Comparison of ENCODE assay signal across 9 mouse cellular contexts in genomic region chr10:90596576-90596975, GRCm38 (mm10).
DNase-seq lines count a peak whose midpoint lies in the region; ATAC-seq lines count a peak whose summit lies in the region.
"Had no signal": no experiment of that assay in that cellular context is flagged by ENCODE, and none has a peak within 500 bp of the region (broad histone marks: within the 10 kb centered on the region; RNA-seq: fewer than 3 reads in every experiment).

No protein-coding gene starts in this region.

- H3K9me3 ChIP-seq in forebrain, embryonic 11.5 days (ENCODE audit: control insufficient read depth, low read length): no peaks in the 10 kb centered on the region; the same call in 1 of the 2 replicates
- H3K9me3 ChIP-seq in neural tube, embryonic 14.5 days (ENCODE audit: control insufficient read depth, low read length): no peaks in the 10 kb centered on the region
- H3K9me3 ChIP-seq in liver, embryonic 11.5 days (ENCODE audit: control insufficient read depth, low read length): peaks cover 3% of the 10 kb centered on the region; the same call in 1 of the 2 replicates

- no peaks in the 10 kb centered on the region for H3K27me3 ChIP-seq in forebrain, embryonic 11.5 days (ENCODE audit: control insufficient read depth, insufficient read depth, low read length)
- no peaks in the 10 kb centered on the region for H3K27me3 ChIP-seq in neural tube, embryonic 14.5 days (ENCODE audit: control insufficient read depth, insufficient read depth, low read length)
- no peaks in the 10 kb centered on the region for H3K27me3 ChIP-seq in liver, embryonic 11.5 days (replicated peaks; ENCODE audit: control insufficient read depth, insufficient read depth, low read length)
- H3K27me3 ChIP-seq: Patski had no signal

- ATAC-seq in forebrain, embryonic 11.5 days (replicated peaks; ENCODE audit: low FRiP score): peak; percentile 83
- ATAC-seq in neural tube, embryonic 14.5 days (ENCODE audit: low read depth): peak; percentile 74
- no peak for ATAC-seq in liver, embryonic 11.5 days (replicated peaks; ENCODE audit: low FRiP score)
- ATAC-seq: Patski had no signal

- no peaks in the 10 kb centered on the region for H3K36me3 ChIP-seq in forebrain, embryonic 11.5 days (ENCODE audit: control insufficient read depth, insufficient read depth, low read length)
- H3K36me3 ChIP-seq in neural tube, embryonic 14.5 days (ENCODE audit: control insufficient read depth, insufficient read depth, low read length): no peaks in the 10 kb centered on the region
- H3K36me3 ChIP-seq in liver, embryonic 11.5 days (ENCODE audit: control insufficient read depth, insufficient read depth, low read length): no peaks in the 10 kb centered on the region

- no peak overlapping the region for H3K27ac ChIP-seq in forebrain, embryonic 11.5 days (ENCODE audit: low read depth, low read length)
- no peak overlapping the region for H3K27ac ChIP-seq in neural tube, embryonic 14.5 days (ENCODE audit: low read depth, low read length)
- H3K27ac ChIP-seq in liver, embryonic 11.5 days (ENCODE audit: low read depth, low read length): no peak overlapping the region

- no peak overlapping the region for H3K9ac ChIP-seq in forebrain, embryonic 11.5 days (ENCODE audit: low read length)
- H3K9ac ChIP-seq in neural tube, embryonic 14.5 days (replicated peaks; ENCODE audit: low read depth, low read length): no peak overlapping the region
- no peak overlapping the region for H3K9ac ChIP-seq in liver, embryonic 11.5 days (ENCODE audit: low read depth, low read length)

- 11% methylated on average over 3 of the region's 3 CpGs for WGBS in forebrain, embryonic 11.5 days
- 13% methylated on average over 3 of the region's 3 CpGs for WGBS in neural tube, embryonic 14.5 days
- WGBS in liver, embryonic 11.5 days: 34% methylated on average over 3 of the region's 3 CpGs

- DNase-seq in cerebellum, adult 8-10 months: peak; percentile 39
- no peak for DNase-seq in forebrain, embryonic 11.5 days (ENCODE audit: low spot score)
- peak; percentile 55 for DNase-seq in left cerebral cortex, adult 11 months (ENCODE audit: low spot score)
- DNase-seq in lung, postnatal 10 days: no peak
- no peak for DNase-seq in liver, embryonic 11.5 days (ENCODE audit: low spot score)
- no peak for DNase-seq in gastrocnemius, adult 18-20 months (ENCODE audit: low spot score)
- DNase-seq: liver had no signal

- H3K4me3 ChIP-seq in forebrain, embryonic 11.5 days (ENCODE audit: low read depth, low read length): no peak overlapping the region
- H3K4me3 ChIP-seq in neural tube, embryonic 14.5 days (ENCODE audit: low read depth, low read length): no peak overlapping the region
- no peak overlapping the region for H3K4me3 ChIP-seq in liver, embryonic 11.5 days (ENCODE audit: low read depth, low read length)

- no peak overlapping the region for H3K4me2 ChIP-seq in forebrain, embryonic 11.5 days (ENCODE audit: low read depth, low read length, severe bottlenecking)
- H3K4me2 ChIP-seq in neural tube, embryonic 14.5 days (ENCODE audit: low read depth, low read length): no peak overlapping the region
- no peak overlapping the region for H3K4me2 ChIP-seq in liver, embryonic 11.5 days

- peaks cover 2% of the 10 kb centered on the region; the same call in 1 of the 2 replicates for H3K4me1 ChIP-seq in forebrain, embryonic 11.5 days (replicated peaks; ENCODE audit: control insufficient read depth, insufficient read depth, low read length)
- H3K4me1 ChIP-seq in neural tube, embryonic 14.5 days (ENCODE audit: control insufficient read depth, insufficient read depth, low read length): peaks cover 4% of the 10 kb centered on the region; the same call in 1 of the 2 replicates
- no peaks in the 10 kb centered on the region for H3K4me1 ChIP-seq in liver, embryonic 11.5 days (replicated peaks; ENCODE audit: control insufficient read depth, insufficient read depth, low read length)

Comparison
In these comparisons a context has a peak if more than half of its experiments do, and no peak if none do; other contexts are left out.
1. DNase-seq: peak in cerebellum, adult 8-10 months (single experiment) and left cerebral cortex, adult 11 months (single experiment); none in forebrain, embryonic 11.5 days (single experiment), lung, postnatal 10 days (single experiment), liver, embryonic 11.5 days (single experiment) and gastrocnemius, adult 18-20 months (single experiment).